Mouse (Mus musculus): ENCODE measurements around the gene Tgfbr2. TPM values are rescaled to one million over a fixed set of nuclear protein-coding genes. Genes with fewer than 3 reads are reported as not detected.
"Not testable (repeated sequence)": the region's sequence is repeated elsewhere in the genome, so short reads cannot be mapped to it uniquely, and the experiment has no call there.

The Tgfbr2 gene
- total RNA-seq, 1 experiment from 2014 or later = 69.9 TPM

DNA sequence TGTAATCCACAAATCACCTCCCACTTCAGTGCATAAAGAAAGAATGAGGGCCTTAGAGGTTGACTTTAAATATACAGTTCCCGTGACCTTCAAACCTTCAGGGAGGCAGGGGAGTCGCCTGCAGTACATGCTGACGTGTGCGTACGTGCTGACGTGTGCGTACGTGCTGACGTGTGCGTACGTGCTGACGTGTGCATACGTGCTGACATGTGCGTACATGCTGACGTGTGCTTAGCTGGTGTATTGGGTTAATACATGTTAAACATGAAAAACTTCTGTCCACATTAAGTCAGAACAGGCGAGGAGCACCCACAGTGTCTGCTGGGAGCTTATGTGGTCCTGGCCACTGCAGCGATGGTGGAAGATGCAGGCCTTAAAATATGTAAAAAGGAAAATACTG, 110.4 kb downstream of the Tgfbr2 start:
- no peak for DNase-seq

DNA sequence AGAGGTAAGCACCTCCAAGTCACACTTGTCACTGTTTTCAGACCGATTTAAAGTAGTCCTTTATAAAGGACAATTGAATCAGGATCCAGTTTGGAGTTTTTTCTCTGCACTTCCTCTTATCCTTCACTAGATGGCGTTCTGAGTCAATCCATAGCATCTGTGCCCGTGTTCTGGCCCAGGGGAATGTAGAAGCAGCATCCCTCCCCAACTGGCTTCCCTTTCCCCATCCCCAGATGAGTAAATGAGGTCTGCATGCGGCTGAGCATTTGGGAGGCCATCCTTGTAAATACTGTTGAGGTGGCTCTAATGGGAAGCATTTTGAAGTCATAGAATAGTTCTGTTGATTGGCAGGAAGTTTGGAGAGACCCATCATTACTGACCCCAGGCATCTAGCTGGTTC, 114.5 kb downstream of the Tgfbr2 start:
- DNase-seq = no peak

DNA sequence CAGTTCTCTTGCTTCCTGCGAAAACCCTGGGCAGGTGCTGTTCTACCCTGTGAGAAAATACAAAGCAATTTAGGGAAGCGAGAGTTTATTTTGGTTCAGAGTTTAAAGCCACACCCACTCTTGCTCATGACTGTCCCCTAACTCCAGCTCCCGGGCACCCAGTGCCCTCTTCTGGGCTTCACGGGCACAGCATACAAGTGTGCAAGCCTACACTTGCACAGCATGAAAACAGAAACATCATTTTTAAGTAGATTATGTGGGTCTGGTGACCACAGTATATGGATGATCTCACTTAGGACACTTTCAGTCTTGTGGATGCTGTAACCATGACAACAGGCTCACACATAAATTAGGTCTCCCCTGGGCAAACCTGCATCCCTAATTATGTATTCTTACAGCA, 116.0 kb downstream of the Tgfbr2 start:
- DNase-seq = no peak

DNA sequence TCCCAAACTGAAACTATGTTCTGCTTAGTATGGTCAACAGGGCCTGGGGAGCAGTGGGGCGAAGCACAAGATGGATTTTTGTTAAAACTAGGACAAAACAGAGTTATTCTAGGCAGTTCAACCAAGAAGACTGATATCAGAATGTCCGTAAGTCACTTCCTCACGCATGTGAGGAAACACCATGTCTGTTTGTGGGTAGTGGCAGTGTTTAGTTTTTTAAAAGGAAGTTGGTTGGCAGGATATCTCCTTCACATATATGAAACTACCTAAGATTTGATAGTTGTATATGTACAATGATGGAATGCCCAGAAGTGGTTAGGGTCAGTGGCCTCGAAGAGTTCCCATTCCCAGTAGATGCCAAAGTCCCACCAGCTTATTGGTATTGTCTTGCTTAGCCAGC, 116.7 kb downstream of the Tgfbr2 start:
- no peak for DNase-seq

DNA sequence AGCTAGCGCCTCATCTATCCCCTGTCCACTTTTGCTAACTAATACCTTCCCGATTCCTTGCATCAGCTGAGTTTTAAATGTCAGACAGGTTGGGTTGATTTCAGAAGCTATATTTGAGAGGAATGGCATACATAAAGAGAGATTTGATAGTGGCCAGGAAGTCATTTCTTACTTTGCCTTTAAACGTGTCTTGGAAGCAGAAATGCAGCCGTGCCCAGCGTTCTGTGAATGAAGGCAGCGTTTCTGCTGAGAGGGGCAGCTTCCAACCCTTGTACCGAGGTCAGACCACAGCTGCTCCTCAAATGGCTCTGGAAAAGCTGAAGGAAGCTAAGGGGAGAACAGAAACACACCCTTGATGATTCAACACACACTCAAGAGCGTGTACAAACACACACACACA, 121.2 kb downstream of the Tgfbr2 start:
- DNase-seq = no peak

DNA sequence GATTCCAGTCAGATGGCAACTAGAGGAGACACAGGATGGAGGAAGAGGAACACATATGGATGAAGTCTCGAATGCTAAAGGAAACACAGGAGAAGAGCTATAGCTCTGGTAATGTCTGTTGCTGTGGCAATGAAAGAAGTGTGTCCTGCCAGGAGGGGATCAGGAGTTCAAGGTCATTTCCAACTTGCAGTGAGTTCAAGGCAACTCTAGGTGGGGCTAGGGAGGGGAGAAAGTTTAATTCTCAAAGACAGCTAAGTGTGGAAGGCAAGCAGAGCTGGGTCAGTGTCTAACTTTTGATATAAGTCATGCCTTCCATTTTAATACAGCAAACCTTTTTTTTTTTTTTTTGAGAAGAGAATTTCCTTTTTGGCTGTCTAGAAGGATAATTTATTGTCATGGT, 125.2 kb downstream of the Tgfbr2 start:
- no peak for DNase-seq

DNA sequence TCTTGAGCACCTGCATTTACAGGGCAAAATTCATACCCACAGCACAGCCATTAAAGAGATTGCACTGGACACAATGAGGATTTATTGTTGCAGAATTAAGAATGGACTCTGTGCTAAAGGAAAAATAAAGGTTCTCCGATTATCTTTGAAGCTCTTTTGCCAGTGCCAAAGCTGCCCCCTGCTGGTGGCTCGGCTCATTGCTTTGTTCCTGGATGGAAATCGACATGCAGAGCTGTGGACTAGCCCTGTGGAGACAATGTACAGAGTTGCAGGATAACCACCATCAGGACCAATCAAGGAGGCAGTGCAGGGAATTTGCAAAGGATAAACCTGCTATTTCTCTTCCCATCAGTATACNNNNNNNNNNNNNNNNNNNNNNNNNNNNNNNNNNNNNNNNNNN, 133.4 kb downstream of the Tgfbr2 start:
- peak; percentile 86 for DNase-seq

DNA sequence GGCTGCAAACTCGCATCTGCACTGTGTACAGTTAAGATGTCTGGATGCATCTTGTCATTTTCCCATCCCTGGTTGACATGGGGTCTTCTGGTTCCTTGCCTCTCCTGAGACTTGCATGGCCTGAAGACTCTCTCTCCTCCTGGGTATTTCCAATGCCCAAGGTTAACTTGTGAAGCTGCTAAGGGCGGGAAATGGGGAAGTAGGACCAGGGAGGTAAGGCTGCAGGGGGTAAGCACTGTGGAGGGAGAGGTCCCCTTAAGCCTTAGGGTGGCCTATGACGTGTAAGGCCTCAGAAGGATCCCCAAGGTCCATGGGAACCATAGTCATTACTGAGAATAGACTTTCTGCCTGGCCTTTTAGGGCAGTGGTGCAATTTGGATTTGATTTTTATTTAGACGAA, 133.8 kb downstream of the Tgfbr2 start:
- DNase-seq = no peak

DNA sequence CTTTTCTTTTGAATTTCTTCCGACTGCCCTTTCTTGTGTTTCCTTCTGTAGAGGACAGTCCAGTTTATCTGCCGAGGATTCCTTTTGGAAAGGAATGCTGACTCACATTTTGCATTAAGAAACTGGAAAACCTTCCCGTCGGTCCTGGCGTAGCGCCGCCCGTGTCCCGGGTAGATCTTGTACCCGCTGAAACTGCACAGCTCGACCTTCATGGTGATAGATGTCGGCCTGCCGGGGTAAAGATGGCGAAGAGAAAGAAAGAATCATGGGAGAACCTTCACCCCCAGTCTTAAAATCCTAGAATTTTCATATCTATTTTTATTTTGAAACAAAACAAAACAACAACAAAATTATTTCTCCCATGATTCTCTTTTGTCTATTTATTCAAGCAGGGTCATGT, 134.3 kb downstream of the Tgfbr2 start:
- not testable (repeated sequence) for DNase-seq

DNA sequence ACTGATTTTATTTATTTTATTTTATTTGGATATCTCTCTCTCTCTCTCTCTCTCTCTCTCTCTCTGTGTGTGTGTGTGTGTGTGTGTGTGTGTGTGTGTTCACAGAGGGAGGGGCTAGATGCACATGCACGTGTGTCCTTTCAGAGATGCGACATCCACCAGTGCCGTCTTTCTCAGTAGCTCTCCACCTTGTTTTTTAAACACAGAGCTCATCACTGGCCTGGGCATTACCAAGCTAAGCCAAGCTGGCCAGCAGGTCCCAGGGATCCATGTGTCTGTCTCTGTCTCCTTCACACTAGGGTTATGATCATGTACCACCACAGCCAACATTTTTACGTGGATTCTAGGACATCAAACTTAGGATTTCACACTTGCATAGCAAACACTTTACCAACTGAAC, 135.2 kb downstream of the Tgfbr2 start:
- DNase-seq = no peak

DNA sequence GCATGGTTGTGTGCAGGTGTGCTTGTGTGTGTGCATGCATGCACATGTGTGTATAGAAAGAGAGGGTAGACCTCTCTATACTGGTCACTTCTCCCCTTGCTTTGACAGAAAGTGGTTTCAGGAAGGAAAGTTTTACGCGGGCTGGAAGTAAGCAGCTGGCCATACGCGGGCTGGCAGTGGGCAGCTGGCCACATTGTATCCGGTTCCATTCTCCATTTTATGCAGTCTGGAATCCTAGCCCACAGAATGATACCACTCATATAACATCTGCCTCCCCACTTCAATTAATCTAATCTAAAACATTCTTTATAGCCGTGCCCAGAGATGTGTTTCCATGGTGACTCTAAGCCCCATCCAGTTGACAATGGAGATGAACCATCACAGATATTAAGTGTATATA, 136.9 kb downstream of the Tgfbr2 start:
- no peak for DNase-seq
